Mouse (Mus musculus) embryonic facial prominence, embryonic 13.5 days (tissue): ENCODE measurements around the gene Pllp. TPM values are rescaled to one million over a fixed set of nuclear protein-coding genes. Genes with fewer than 3 reads are reported as not detected.

Source experiments
- ATAC-seq: fragments of 200-750 bp; cut with Nextera tagmentation; 2 replicates; pipeline ENCODE4 v1.8.0; 2017; ENCODE audit warnings: low read depth; ENCODE audit not compliant: insufficient number of reproducible peaks, insufficient read depth, low FRiP score, low TSS enrichment
- H3K27ac ChIP-seq: fragments of 300-500 bp; sonication (generic); 2 replicates; pipeline ENCODE4 v1.5.1; 2015; ENCODE audit warnings: moderate library complexity, mild to moderate bottlenecking, inconsistent platforms
- H3K27me3 ChIP-seq: fragments of 300-500 bp; sonication (generic); 2 replicates; pipeline ENCODE4 v1.6.1; 2015; ENCODE audit warnings: mild to moderate bottlenecking, inconsistent platforms
- H3K36me3 ChIP-seq: fragments of 300-500 bp; sonication (generic); 2 replicates; pipeline ENCODE4 v1.6.1; 2015; ENCODE audit warnings: mild to moderate bottlenecking, inconsistent platforms
- H3K4me1 ChIP-seq: fragments of 300-500 bp; sonication (generic); 2 replicates; pipeline ENCODE4 v1.6.1; 2015; ENCODE audit warnings: inconsistent platforms
- H3K4me2 ChIP-seq: fragments of 300-500 bp; sonication (generic); 2 replicates; pipeline ENCODE4 v1.6.1; 2015; ENCODE audit warnings: moderate library complexity, mild to moderate bottlenecking, inconsistent platforms
- H3K4me3 ChIP-seq: fragments of 300-500 bp; sonication (generic); 2 replicates; pipeline ENCODE4 v1.5.1; 2015; ENCODE audit warnings: mild to moderate bottlenecking, inconsistent platforms
- H3K9ac ChIP-seq: fragments of 300-500 bp; sonication (generic); 2 replicates; pipeline ENCODE4 v1.6.1; 2015; ENCODE audit warnings: mild to moderate bottlenecking, inconsistent platforms
- H3K9me3 ChIP-seq: fragments of 300-500 bp; sonication (generic); 2 replicates; pipeline ENCODE4 v1.6.1; 2016; ENCODE audit warnings: inconsistent platforms
- WGBS: fragments of 180-500 bp; shearing (Covaris S2); methylation state at CpG from one replicate; pipeline ENCODE4 v1.1.7; 2015; ENCODE audit warnings: mixed read lengths; 5-methylcytosine and 5-hydroxymethylcytosine counted together
- polyA plus RNA-seq: library from polyadenylated mRNA; unstranded; fragments of >200 nt; fragmentation: Nextera tagmentation; extraction: Ambion mirVana; gene quantifications from 2 replicates; pipeline ENCODE4 v1.2.1, GENCODE M21; 2015

Pllp gene
- polyA plus RNA-seq, 1 experiment from 2014 or later = 3.4 TPM

- WGBS = 73% methylated on average over 3 of the region's 3 CpGs
- peak overlapping the region; percentile 70; the same call in 1 of the 2 replicates for H3K4me2 ChIP-seq
- H3K4me3 ChIP-seq = no peak overlapping the region
These were observed 6.1 kb upstream of the Pllp start for GRCm38 (mm10) chr8:94702156-94702555.

DNA sequence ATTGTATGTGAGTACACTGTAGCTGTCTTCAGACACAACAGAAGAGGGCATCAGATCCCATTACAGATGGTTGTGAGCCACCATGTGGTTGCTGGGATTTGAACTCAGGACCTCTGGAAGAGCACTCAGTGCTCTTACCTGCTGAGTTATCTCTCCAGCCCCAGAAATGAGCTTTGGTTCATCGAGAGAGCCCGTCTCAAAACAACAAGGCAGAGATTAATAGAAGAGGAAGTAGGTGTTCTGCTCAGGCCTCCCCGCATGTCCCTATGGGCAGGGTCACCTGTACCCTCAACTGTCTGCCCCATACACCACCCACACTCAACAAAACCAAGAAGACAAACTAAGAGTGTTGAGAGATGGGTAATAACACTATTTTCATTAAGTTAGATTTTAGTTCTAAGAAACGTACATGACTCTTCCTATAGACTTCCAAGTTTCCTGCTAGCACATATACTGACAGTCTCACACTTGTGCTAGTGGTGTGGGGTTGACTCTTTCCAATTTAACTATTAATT is 4.4 kb upstream of the Pllp start:
- H3K36me3 ChIP-seq = no peaks in the 10 kb centered on the region
- H3K4me2 ChIP-seq = no peak overlapping the region
- no peak overlapping the region for H3K9ac ChIP-seq
- H3K27ac ChIP-seq = no peak overlapping the region
- peaks cover 30% of the 10 kb centered on the region for H3K27me3 ChIP-seq
- no peak overlapping the region for H3K4me3 ChIP-seq
- ATAC-seq = no peak
- WGBS = 89% methylated on average over 4 of the region's 4 CpGs
- peaks cover 12% of the 10 kb centered on the region for H3K4me1 ChIP-seq
- H3K9me3 ChIP-seq = no peaks in the 10 kb centered on the region

More at GRCm38 (mm10) chr8:94702156-94702555, 6.1 kb upstream of the Pllp start:
- Histone ChIP-seq H3K36me3 (no peaks in the 10 kb centered on the region), H3K4me1 (peaks cover 4% of the 10 kb centered on the region; the same call in 1 of the 2 replicates), H3K9ac (no peak overlapping the region), H3K9me3 (no peaks in the 10 kb centered on the region), H3K27ac (no peak overlapping the region), H3K27me3 (peaks cover 14% of the 10 kb centered on the region)
- no peak for ATAC-seq

DNA sequence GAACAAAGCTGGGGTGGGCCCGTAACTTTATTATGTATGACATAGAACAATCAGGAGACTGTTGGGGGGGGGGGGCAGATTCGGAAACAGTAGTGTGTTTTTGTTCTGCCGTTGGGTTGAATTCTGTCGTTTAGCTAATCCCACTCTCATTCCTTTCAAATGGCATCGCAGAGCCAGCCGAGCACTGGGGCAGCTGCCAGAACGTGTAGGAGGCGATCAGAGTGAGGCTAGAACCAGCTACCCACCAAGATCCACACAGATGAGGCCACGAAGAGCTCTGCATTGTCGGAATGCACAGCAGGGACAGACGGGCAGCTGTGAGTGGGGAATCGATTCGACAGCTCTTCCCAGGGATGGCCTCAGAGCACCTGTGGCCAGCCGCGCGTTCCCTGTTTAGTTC is 3.3 kb upstream of the Pllp start:
- Histone ChIP-seq H3K9ac (no peak overlapping the region), H3K4me2 (no peak overlapping the region), H3K27ac (no peak overlapping the region), H3K4me3 (no peak overlapping the region), H3K36me3 (no peaks in the 10 kb centered on the region), H3K9me3 (no peaks in the 10 kb centered on the region), H3K4me1 (peaks cover 21% of the 10 kb centered on the region), H3K27me3 (peaks cover 41% of the 10 kb centered on the region)
- no peak for ATAC-seq
- 69% methylated on average over 16 of the region's 16 CpGs for WGBS

DNA sequence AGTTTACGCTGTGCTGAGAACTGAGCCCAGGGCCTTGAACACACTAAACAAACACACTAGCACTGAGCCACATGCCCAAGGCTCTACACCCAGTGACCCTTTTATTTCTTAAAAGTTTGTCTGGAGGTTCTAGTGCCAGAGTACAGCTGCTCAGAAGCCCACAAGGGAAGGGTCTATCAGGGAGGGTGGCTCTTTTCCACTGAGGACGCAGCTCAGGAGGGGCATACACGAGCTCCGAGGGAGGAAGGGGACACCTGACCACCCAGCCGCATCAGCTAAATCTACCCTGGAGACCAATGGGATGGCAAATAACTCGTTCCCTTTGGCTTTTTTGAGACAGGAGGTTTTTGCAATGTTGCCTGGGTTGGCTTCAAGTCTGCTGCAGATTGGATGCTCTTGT is 1.9 kb upstream of the Pllp start:
- H3K36me3 ChIP-seq = no peaks in the 10 kb centered on the region
- ATAC-seq = no peak
- 80% methylated on average over 6 of the region's 6 CpGs for WGBS

GRCm38 (mm10) chr8:94696566-94696965 is 488 bp upstream of the Pllp start:
- Histone ChIP-seq H3K9ac (no peak overlapping the region), H3K36me3 (no peaks in the 10 kb centered on the region), H3K27ac (no peak overlapping the region), H3K9me3 (no peaks in the 10 kb centered on the region), H3K4me1 (peaks cover 26% of the 10 kb centered on the region), H3K27me3 (peaks cover 64% of the 10 kb centered on the region), H3K4me3 (peak overlapping the region; percentile 49; the same call in 1 of the 2 replicates), H3K4me2 (peak overlapping the region; percentile 79)
- no peak for ATAC-seq
- WGBS = 51% methylated on average over 3 of the region's 3 CpGs

More for the DNA sequence above, 1.9 kb upstream of the Pllp start:
- Histone ChIP-seq H3K4me2 (no peak overlapping the region), H3K4me3 (no peak overlapping the region), H3K9me3 (no peaks in the 10 kb centered on the region), H3K27me3 (peaks cover 56% of the 10 kb centered on the region), H3K4me1 (peaks cover 25% of the 10 kb centered on the region), H3K9ac (no peak overlapping the region), H3K27ac (no peak overlapping the region)

DNA sequence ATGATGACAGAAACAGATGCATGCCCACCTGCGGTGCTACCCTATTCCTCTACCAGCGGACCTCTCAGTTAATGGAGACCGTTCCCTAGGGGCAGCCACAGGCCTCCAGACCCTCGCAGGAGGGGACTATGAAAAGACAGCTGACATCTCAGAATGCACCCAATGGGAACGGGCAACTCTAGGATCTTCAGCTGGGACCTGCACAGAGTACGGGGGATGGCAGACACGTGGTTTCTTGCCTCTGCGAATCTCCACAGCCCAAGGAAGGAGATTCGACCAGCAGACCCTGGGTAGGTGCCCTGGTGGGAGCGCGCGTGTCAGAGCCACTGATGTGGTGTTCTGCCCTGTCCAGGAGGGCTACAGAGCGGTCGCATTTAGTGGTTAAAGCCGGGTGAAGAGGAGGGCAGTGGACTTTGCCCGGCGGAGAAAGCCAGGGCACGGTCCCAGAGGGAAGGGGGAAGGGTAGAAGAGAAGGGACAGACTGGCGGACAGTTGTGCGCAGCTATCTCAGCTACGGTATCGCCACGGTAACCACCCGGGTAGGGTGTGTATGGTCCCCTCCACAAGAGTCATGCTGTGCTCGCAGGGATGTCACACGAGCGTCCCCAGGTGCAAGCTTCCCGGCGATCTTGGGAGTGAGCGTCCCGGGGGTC is 611 bp downstream of the Pllp start:
- H3K27ac ChIP-seq = no peak overlapping the region
- ATAC-seq = peak; percentile 40; the same call in 1 of the 2 replicates
- peaks cover 31% of the 10 kb centered on the region for H3K4me1 ChIP-seq
- H3K4me2 ChIP-seq = peak overlapping the region; percentile 79
- H3K9ac ChIP-seq = peak overlapping the region; percentile 54
- H3K9me3 ChIP-seq = no peaks in the 10 kb centered on the region
- peaks cover 64% of the 10 kb centered on the region for H3K27me3 ChIP-seq
- peak overlapping the region; percentile 49 for H3K4me3 ChIP-seq
- no peaks in the 10 kb centered on the region for H3K36me3 ChIP-seq
- under 1% methylated on average over 31 of the region's 31 CpGs for WGBS

GRCm38 (mm10) chr8:94694701-94695100 is 1.4 kb downstream of the Pllp start:
- Histone ChIP-seq H3K9me3 (no peaks in the 10 kb centered on the region), H3K9ac (no peak overlapping the region), H3K4me1 (peaks cover 31% of the 10 kb centered on the region), H3K4me2 (peak overlapping the region; percentile 79), H3K27ac (no peak overlapping the region), H3K36me3 (no peaks in the 10 kb centered on the region), H3K4me3 (peak overlapping the region; percentile 49; the same call in 1 of the 2 replicates), H3K27me3 (peaks cover 64% of the 10 kb centered on the region)
- WGBS = 2% methylated on average over 6 of the region's 6 CpGs
- no peak for ATAC-seq

DNA sequence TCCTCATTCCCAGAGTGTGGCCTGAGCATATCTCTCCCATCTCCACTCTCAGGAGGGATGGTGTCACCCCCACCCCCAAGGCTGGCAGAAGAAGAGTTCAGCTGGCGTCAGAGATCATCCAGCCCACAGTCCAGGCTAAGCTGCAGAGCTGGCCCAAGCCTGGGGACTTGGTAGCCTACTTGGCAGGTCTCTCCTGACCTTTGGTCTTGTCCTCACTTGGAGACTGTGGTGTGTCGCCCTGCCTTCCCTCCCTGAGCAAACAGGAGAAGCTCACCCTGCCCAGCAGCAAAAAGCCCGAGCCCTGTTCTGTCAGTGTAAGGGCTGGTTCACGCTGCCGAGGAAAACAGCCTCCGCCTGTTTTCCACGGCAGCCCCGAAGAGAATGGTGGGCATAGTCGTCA is 10.1 kb downstream of the Pllp start:
- Histone ChIP-seq H3K4me1 (peaks cover 1% of the 10 kb centered on the region), H3K36me3 (no peaks in the 10 kb centered on the region), H3K9ac (no peak overlapping the region), H3K9me3 (no peaks in the 10 kb centered on the region), H3K4me3 (no peak overlapping the region), H3K27me3 (no peaks in the 10 kb centered on the region), H3K27ac (no peak overlapping the region), H3K4me2 (no peak overlapping the region)
- 75% methylated on average over 9 of the region's 9 CpGs for WGBS
- ATAC-seq = no peak

DNA sequence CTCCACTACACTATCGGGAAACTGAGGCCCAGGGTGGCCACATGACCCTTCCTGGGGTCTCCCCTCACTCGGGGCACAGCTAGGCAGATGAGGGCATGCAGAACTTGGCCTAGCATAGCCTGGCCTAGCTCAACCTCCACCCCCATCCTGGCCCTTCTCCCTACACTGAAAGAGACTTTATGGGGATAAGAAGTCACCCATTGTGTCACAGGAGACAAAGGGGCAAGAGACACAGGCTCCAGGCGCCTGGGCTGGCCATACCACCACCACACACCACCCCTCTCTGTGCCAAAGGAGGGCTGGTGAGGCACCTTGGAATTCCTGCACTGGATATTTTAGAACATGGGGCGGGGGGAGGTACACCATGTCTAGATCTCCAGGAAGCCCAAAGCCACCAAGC is 11.8 kb downstream of the Pllp start:
- Histone ChIP-seq H3K4me2 (no peak overlapping the region), H3K9ac (no peak overlapping the region), H3K9me3 (no peaks in the 10 kb centered on the region), H3K4me1 (no peaks in the 10 kb centered on the region), H3K27ac (no peak overlapping the region), H3K4me3 (no peak overlapping the region), H3K27me3 (no peaks in the 10 kb centered on the region), H3K36me3 (no peaks in the 10 kb centered on the region)
- 80% methylated on average over 4 of the region's 4 CpGs for WGBS
- no peak for ATAC-seq

GRCm38 (mm10) chr8:94682732-94683524 is 13.2 kb downstream of the Pllp start:
- Histone ChIP-seq H3K4me2 (no peak overlapping the region), H3K36me3 (no peaks in the 10 kb centered on the region), H3K4me3 (no peak overlapping the region), H3K9me3 (no peaks in the 10 kb centered on the region), H3K27ac (no peak overlapping the region), H3K4me1 (peaks cover 6% of the 10 kb centered on the region; the same call in 1 of the 2 replicates), H3K27me3 (no peaks in the 10 kb centered on the region), H3K9ac (no peak overlapping the region)
- no peak for ATAC-seq
- WGBS = 74% methylated on average over 16 of the region's 16 CpGs

- no peak overlapping the region for H3K4me3 ChIP-seq
- H3K4me1 ChIP-seq = peaks cover 6% of the 10 kb centered on the region; the same call in 1 of the 2 replicates
- no peaks in the 10 kb centered on the region for H3K27me3 ChIP-seq
- no peak overlapping the region for H3K9ac ChIP-seq
- peaks cover 9% of the 10 kb centered on the region; the same call in 1 of the 2 replicates for H3K36me3 ChIP-seq
- no peak overlapping the region for H3K27ac ChIP-seq
- no peak for ATAC-seq
- WGBS = 82% methylated on average over 3 of the region's 3 CpGs
- no peak overlapping the region for H3K4me2 ChIP-seq
- H3K9me3 ChIP-seq = no peaks in the 10 kb centered on the region
These were observed 15.7 kb downstream of the Pllp start for GRCm38 (mm10) chr8:94680414-94680813.
